Mouse (Mus musculus): Measurements from ENCODE around the gene Nlrc5.

GRCm38 (mm10) chr8:94469656-94470055 is 35.5 kb downstream of the Nlrc5 start:
- TF ChIP-seq CTCF (IDR thresholded peaks at IDR 0.05; ENCODE audit: borderline replicate concordance, insufficient read depth, low read depth, low read length) = no peak
- TF ChIP-seq POLR2A (IDR thresholded peaks at IDR 0.05; ENCODE audit: borderline replicate concordance, insufficient read depth, low read length) = no peak

Measured in cerebellum, adult 2 months (tissue).